Mouse (Mus musculus): ENCODE measurements around the gene Bhlhe41. TPM values are rescaled to one million over a fixed set of nuclear protein-coding genes. Genes with fewer than 3 reads are reported as not detected.

Gene Bhlhe41
- total RNA-seq, 2 experiments from 2014 or later: 52.8 to 55.3 TPM

- DNase-seq: no peak
- intact Hi-C loops (cut with DNase I): no loop called here
Observed at GRCm38 (mm10) chr6:145873354-145873753, 8.0 kb upstream of the Bhlhe41 start.

- no peak for DNase-seq
- intact Hi-C loops (cut with DNase I): no loop called here
Observed at GRCm38 (mm10) chr6:145872010-145872409, 6.7 kb upstream of the Bhlhe41 start.

- intact Hi-C loops (cut with DNase I): no loop called here
- no peak for DNase-seq
Observed at GRCm38 (mm10) chr6:145870991-145871390, 5.6 kb upstream of the Bhlhe41 start.

- intact Hi-C loops (cut with DNase I): loop anchor here (2.0 kb wide), 1 partner anchor 68 kb away; no protein-coding TSS in a partner anchor
- no peak for DNase-seq
Observed at GRCm38 (mm10) chr6:145867111-145867510, 1.8 kb upstream of the Bhlhe41 start.

- intact Hi-C loops (cut with DNase I): loop anchor here (2.0 kb wide), 1 partner anchor 69 kb away; no protein-coding TSS in a partner anchor
- DNase-seq: peak; percentile 90 to 94
Observed at GRCm38 (mm10) chr6:145865886-145866851, 811 bp upstream of the Bhlhe41 start.

GRCm38 (mm10) chr6:145864171-145864570 is 1.2 kb downstream of the Bhlhe41 start:
- intact Hi-C loops (cut with DNase I): no loop called here

GRCm38 (mm10) chr6:145863065-145863971 is 2.0 kb downstream of the Bhlhe41 start:
- intact Hi-C loops (cut with DNase I): no loop called here
- DNase-seq: peak; percentile 80 to 83

More at GRCm38 (mm10) chr6:145864171-145864570, 1.2 kb downstream of the Bhlhe41 start:
- DNase-seq: no peak

- intact Hi-C loops (cut with DNase I): no loop called here
- DNase-seq: no peak
Observed at GRCm38 (mm10) chr6:145862739-145863064, 2.7 kb downstream of the Bhlhe41 start.

GRCm38 (mm10) chr6:145862321-145862720 is 3.0 kb downstream of the Bhlhe41 start:
- intact Hi-C loops (cut with DNase I): no loop called here
- peak in 1 of 2 experiments; percentile 11 for DNase-seq

- intact Hi-C loops (cut with DNase I): no loop called here
- DNase-seq: no peak
Observed at GRCm38 (mm10) chr6:145861462-145862227, 3.7 kb downstream of the Bhlhe41 start.

GRCm38 (mm10) chr6:145860350-145860749 is 5.0 kb downstream of the Bhlhe41 start:
- DNase-seq: no peak
- intact Hi-C loops (cut with DNase I): no loop called here

GRCm38 (mm10) chr6:145858414-145858813 is 6.9 kb downstream of the Bhlhe41 start:
- no peak for DNase-seq
- intact Hi-C loops (cut with DNase I): no loop called here

GRCm38 (mm10) chr6:145857428-145857827 is 7.9 kb downstream of the Bhlhe41 start:
- DNase-seq: peak in 1 of 2 experiments; percentile 31
- intact Hi-C loops (cut with DNase I): no loop called here

- intact Hi-C loops (cut with DNase I): no loop called here
- peak; percentile 91 to 99 for DNase-seq
Observed at GRCm38 (mm10) chr6:145855720-145856551, 9.4 kb downstream of the Bhlhe41 start.

GRCm38 (mm10) chr6:145854756-145855155 is 10.6 kb downstream of the Bhlhe41 start:
- intact Hi-C loops (cut with DNase I): no loop called here
- DNase-seq: no peak

GRCm38 (mm10) chr6:145853356-145854079 is 11.8 kb downstream of the Bhlhe41 start:
- no peak for DNase-seq
- intact Hi-C loops (cut with DNase I): no loop called here

- no peak for DNase-seq
- intact Hi-C loops (cut with DNase I): no loop called here
Observed at GRCm38 (mm10) chr6:145852708-145853107, 12.7 kb downstream of the Bhlhe41 start.

- DNase-seq: no peak
- intact Hi-C loops (cut with DNase I): no loop called here
Observed at GRCm38 (mm10) chr6:145851956-145852355, 13.4 kb downstream of the Bhlhe41 start.

GRCm38 (mm10) chr6:145850789-145851188 is 14.6 kb downstream of the Bhlhe41 start:
- intact Hi-C loops (cut with DNase I): no loop called here
- DNase-seq: peak; percentile 64 to 65
